Mouse (Mus musculus): ENCODE results near the gene Exd2. TPM values are rescaled to one million over a fixed set of nuclear protein-coding genes. Genes with fewer than 3 reads are reported as not detected.

Exd2 gene
- polyA plus RNA-seq, 1 experiment from 2014 or later = 28.8 TPM

GRCm38 (mm10) chr12:80527727-80528389, 65.0 kb downstream of the Exd2 start:
- Histone ChIP-seq H3K36me3 (ENCODE audit: control insufficient read depth, insufficient read depth, low read length) (no peaks in the 10 kb centered on the region), H3K4me1 (ENCODE audit: control insufficient read depth, insufficient read depth, low read length) (no peaks in the 10 kb centered on the region), H3K4me3 (ENCODE audit: low read length) (no peak overlapping the region), H3K9me3 (ENCODE audit: control insufficient read depth, low read length) (no peaks in the 10 kb centered on the region), H3K27ac (ENCODE audit: low read depth, low read length) (no peak overlapping the region), H3K9ac (ENCODE audit: low read depth, low read length) (no peak overlapping the region), H3K27me3 (ENCODE audit: control insufficient read depth, insufficient read depth, low read length) (0 out of 2 replicates have a peak, but pooled peaks cover 3% of the 10 kb centered on the region), H3K4me2 (replicated peaks; ENCODE audit: low read depth, low read length) (no peak overlapping the region)
- WGBS = 76% methylated on average over 5 of the region's 5 CpGs
- ATAC-seq (ENCODE audit: low FRiP score, low TSS enrichment) = no peak

- Histone ChIP-seq H3K4me3 (ENCODE audit: low read length) (no peak overlapping the region), H3K4me1 (ENCODE audit: control insufficient read depth, insufficient read depth, low read length) (no peaks in the 10 kb centered on the region), H3K9me3 (ENCODE audit: control insufficient read depth, low read length) (no peaks in the 10 kb centered on the region), H3K9ac (ENCODE audit: low read depth, low read length) (no peak overlapping the region), H3K27me3 (ENCODE audit: control insufficient read depth, insufficient read depth, low read length) (no peaks in the 10 kb centered on the region), H3K36me3 (ENCODE audit: control insufficient read depth, insufficient read depth, low read length) (no peaks in the 10 kb centered on the region), H3K4me2 (replicated peaks; ENCODE audit: low read depth, low read length) (no peak overlapping the region), H3K27ac (ENCODE audit: low read depth, low read length) (no peak overlapping the region)
- WGBS = 76% methylated on average over 2 of the region's 2 CpGs
- ATAC-seq (ENCODE audit: low FRiP score, low TSS enrichment) = no peak
Measured at GRCm38 (mm10) chr12:80530052-80530451, 67.2 kb downstream of the Exd2 start.

GRCm38 (mm10) chr12:80530630-80531029, 67.7 kb downstream of the Exd2 start:
- Histone ChIP-seq H3K27ac (ENCODE audit: low read depth, low read length) (no peak overlapping the region), H3K4me1 (ENCODE audit: control insufficient read depth, insufficient read depth, low read length) (no peaks in the 10 kb centered on the region), H3K9ac (ENCODE audit: low read depth, low read length) (no peak overlapping the region), H3K27me3 (ENCODE audit: control insufficient read depth, insufficient read depth, low read length) (no peaks in the 10 kb centered on the region), H3K36me3 (ENCODE audit: control insufficient read depth, insufficient read depth, low read length) (no peaks in the 10 kb centered on the region), H3K9me3 (ENCODE audit: control insufficient read depth, low read length) (no peaks in the 10 kb centered on the region), H3K4me3 (ENCODE audit: low read length) (no peak overlapping the region), H3K4me2 (replicated peaks; ENCODE audit: low read depth, low read length) (no peak overlapping the region)
- 68% methylated on average over 6 of the region's 6 CpGs for WGBS
- no peak for ATAC-seq (ENCODE audit: low FRiP score, low TSS enrichment)

- no peak for ATAC-seq (ENCODE audit: low FRiP score, low TSS enrichment)
- Histone ChIP-seq H3K27ac (ENCODE audit: low read depth, low read length) (no peak overlapping the region), H3K9me3 (ENCODE audit: control insufficient read depth, low read length) (no peaks in the 10 kb centered on the region), H3K9ac (ENCODE audit: low read depth, low read length) (no peak overlapping the region), H3K27me3 (ENCODE audit: control insufficient read depth, insufficient read depth, low read length) (no peaks in the 10 kb centered on the region), H3K4me3 (ENCODE audit: low read length) (no peak overlapping the region), H3K36me3 (ENCODE audit: control insufficient read depth, insufficient read depth, low read length) (no peaks in the 10 kb centered on the region), H3K4me1 (ENCODE audit: control insufficient read depth, insufficient read depth, low read length) (no peaks in the 10 kb centered on the region), H3K4me2 (replicated peaks; ENCODE audit: low read depth, low read length) (no peak overlapping the region)
- WGBS = 75% methylated on average over 10 of the region's 10 CpGs
Measured at GRCm38 (mm10) chr12:80531585-80531984, 68.7 kb downstream of the Exd2 start.

- Histone ChIP-seq H3K4me2 (replicated peaks; ENCODE audit: low read depth, low read length) (no peak overlapping the region), H3K9ac (ENCODE audit: low read depth, low read length) (no peak overlapping the region), H3K36me3 (ENCODE audit: control insufficient read depth, insufficient read depth, low read length) (no peaks in the 10 kb centered on the region), H3K9me3 (ENCODE audit: control insufficient read depth, low read length) (no peaks in the 10 kb centered on the region), H3K4me1 (ENCODE audit: control insufficient read depth, insufficient read depth, low read length) (no peaks in the 10 kb centered on the region), H3K27me3 (ENCODE audit: control insufficient read depth, insufficient read depth, low read length) (no peaks in the 10 kb centered on the region), H3K4me3 (ENCODE audit: low read length) (no peak overlapping the region), H3K27ac (ENCODE audit: low read depth, low read length) (no peak overlapping the region)
- 64% methylated on average over 2 of the region's 2 CpGs for WGBS
- ATAC-seq (ENCODE audit: low FRiP score, low TSS enrichment) = no peak
Measured at GRCm38 (mm10) chr12:80533876-80534275, 71.0 kb downstream of the Exd2 start.

GRCm38 (mm10) chr12:80537313-80537712, 74.4 kb downstream of the Exd2 start:
- Histone ChIP-seq H3K9ac (ENCODE audit: low read depth, low read length) (no peak overlapping the region), H3K36me3 (ENCODE audit: control insufficient read depth, insufficient read depth, low read length) (no peaks in the 10 kb centered on the region), H3K4me2 (replicated peaks; ENCODE audit: low read depth, low read length) (no peak overlapping the region), H3K4me3 (ENCODE audit: low read length) (no peak overlapping the region), H3K27me3 (ENCODE audit: control insufficient read depth, insufficient read depth, low read length) (no peaks in the 10 kb centered on the region), H3K27ac (ENCODE audit: low read depth, low read length) (no peak overlapping the region), H3K9me3 (ENCODE audit: control insufficient read depth, low read length) (no peaks in the 10 kb centered on the region), H3K4me1 (ENCODE audit: control insufficient read depth, insufficient read depth, low read length) (no peaks in the 10 kb centered on the region)
- no peak for ATAC-seq (ENCODE audit: low FRiP score, low TSS enrichment)
- 83% methylated on average over 2 of the region's 2 CpGs for WGBS

GRCm38 (mm10) chr12:80538311-80538710, 75.4 kb downstream of the Exd2 start:
- Histone ChIP-seq H3K4me3 (ENCODE audit: low read length) (no peak overlapping the region), H3K4me1 (ENCODE audit: control insufficient read depth, insufficient read depth, low read length) (no peaks in the 10 kb centered on the region), H3K9ac (ENCODE audit: low read depth, low read length) (no peak overlapping the region), H3K27me3 (ENCODE audit: control insufficient read depth, insufficient read depth, low read length) (no peaks in the 10 kb centered on the region), H3K9me3 (ENCODE audit: control insufficient read depth, low read length) (no peaks in the 10 kb centered on the region), H3K4me2 (replicated peaks; ENCODE audit: low read depth, low read length) (no peak overlapping the region), H3K36me3 (ENCODE audit: control insufficient read depth, insufficient read depth, low read length) (no peaks in the 10 kb centered on the region), H3K27ac (ENCODE audit: low read depth, low read length) (no peak overlapping the region)
- 36% methylated on average over 6 of the region's 6 CpGs for WGBS
- ATAC-seq (ENCODE audit: low FRiP score, low TSS enrichment) = no peak

GRCm38 (mm10) chr12:80545310-80545709, 82.4 kb downstream of the Exd2 start:
- Histone ChIP-seq H3K9ac (ENCODE audit: low read depth, low read length) (no peak overlapping the region), H3K4me2 (replicated peaks; ENCODE audit: low read depth, low read length) (no peak overlapping the region), H3K4me3 (ENCODE audit: low read length) (no peak overlapping the region), H3K4me1 (ENCODE audit: control insufficient read depth, insufficient read depth, low read length) (no peaks in the 10 kb centered on the region), H3K9me3 (ENCODE audit: control insufficient read depth, low read length) (no peaks in the 10 kb centered on the region), H3K27me3 (ENCODE audit: control insufficient read depth, insufficient read depth, low read length) (no peaks in the 10 kb centered on the region), H3K36me3 (ENCODE audit: control insufficient read depth, insufficient read depth, low read length) (no peaks in the 10 kb centered on the region), H3K27ac (ENCODE audit: low read depth, low read length) (no peak overlapping the region)
- WGBS = 31% methylated on average over 4 of the region's 4 CpGs
- ATAC-seq (ENCODE audit: low FRiP score, low TSS enrichment) = no peak

GRCm38 (mm10) chr12:80549646-80550045, 86.8 kb downstream of the Exd2 start:
- H3K27ac ChIP-seq (ENCODE audit: low read depth, low read length) = no peak overlapping the region

More at GRCm38 (mm10) chr12:80549646-80550045, 86.8 kb downstream of the Exd2 start:
- Histone ChIP-seq H3K4me2 (replicated peaks; ENCODE audit: low read depth, low read length) (no peak overlapping the region), H3K4me3 (ENCODE audit: low read length) (no peak overlapping the region), H3K9me3 (ENCODE audit: control insufficient read depth, low read length) (no peaks in the 10 kb centered on the region), H3K9ac (ENCODE audit: low read depth, low read length) (no peak overlapping the region), H3K27me3 (ENCODE audit: control insufficient read depth, insufficient read depth, low read length) (no peaks in the 10 kb centered on the region), H3K4me1 (ENCODE audit: control insufficient read depth, insufficient read depth, low read length) (no peaks in the 10 kb centered on the region), H3K36me3 (ENCODE audit: control insufficient read depth, insufficient read depth, low read length) (no peaks in the 10 kb centered on the region)
- ATAC-seq (ENCODE audit: low FRiP score, low TSS enrichment) = no peak
- WGBS = 72% methylated on average over 11 of the region's 11 CpGs
